Mouse (Mus musculus) retina, embryonic 14.5 days (tissue): ENCODE measurements around the gene Fam210b.

Experiments used
- DNase-seq: peaks from one replicate; pipeline ENCODE4 v3.0.0-alpha.2; 2015; ENCODE audit warnings: low spot score

Fam210b gene

DNA sequence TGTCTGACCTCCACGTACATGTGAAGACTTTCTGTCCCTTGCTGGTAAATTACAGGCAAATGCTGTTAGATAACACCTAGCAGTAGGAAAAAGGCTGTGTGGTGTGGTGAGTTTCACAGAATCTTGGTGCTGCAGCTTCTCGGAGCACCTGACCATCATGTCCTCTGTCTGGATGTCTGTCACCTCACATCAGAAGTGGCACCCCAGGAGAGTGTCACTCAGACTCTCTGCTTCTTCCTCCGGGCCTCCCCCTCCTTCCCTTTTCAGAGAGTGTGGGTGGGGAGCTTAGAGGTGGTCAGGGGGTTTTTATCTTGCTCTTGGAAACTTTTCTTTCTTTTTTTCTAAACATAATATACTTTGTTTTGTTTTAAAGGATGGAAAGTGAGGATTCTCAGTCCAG is 59.6 kb downstream of the Fam210b start:
- DNase-seq: no peak
